In genomic region chr17:25985306-25986294, GRCm38 (mm10) we compare ENCODE assay signal across 7 mouse cellular contexts. TPM values are rescaled to one million over a fixed set of nuclear protein-coding genes. Genes with fewer than 3 reads are reported as not detected.
DNase-seq lines count a peak whose midpoint lies in the region; ATAC-seq lines count a peak whose summit lies in the region.

Capn15 (minus strand) TSS chr17:25985796.

- WGBS in embryonic facial prominence, embryonic 11.5 days: under 1% methylated on average over 91 of the region's 91 CpGs
- WGBS in limb, embryonic 10.5 days: under 1% methylated on average over 91 of the region's 91 CpGs
- under 1% methylated on average over 91 of the region's 91 CpGs for WGBS in midbrain, embryonic 13.5 days

- H3K36me3 ChIP-seq in embryonic facial prominence, embryonic 11.5 days (replicated peaks; ENCODE audit: control insufficient read depth, insufficient read depth, low read depth, low read length): peaks cover 12% of the 10 kb centered on the region
- peaks cover 41% of the 10 kb centered on the region for H3K36me3 ChIP-seq in limb, embryonic 10.5 days
- peaks cover 32% of the 10 kb centered on the region for H3K36me3 ChIP-seq in midbrain, embryonic 13.5 days

- DNase-seq in adrenal gland, postnatal 14 days: peak; percentile 96
- peak; percentile 99 for DNase-seq in embryonic facial prominence, embryonic 11.5 days (ENCODE audit: low spot score)
- DNase-seq in kidney, adult 11 months: peak; percentile 95
- peak; percentile 93 for DNase-seq in limb, embryonic 10.5 days (ENCODE audit: low spot score)
- DNase-seq in spleen, adult 12 weeks (ENCODE audit: low spot score): peak; percentile 82

- ATAC-seq in embryonic facial prominence, embryonic 11.5 days (replicated peaks; ENCODE audit: insufficient number of reproducible peaks, low FRiP score, low TSS enrichment, low read depth): peak; percentile 99
- peak; percentile 92 for ATAC-seq in granulocyte monocyte progenitor cell, adult 5-6 weeks (replicated peaks; ENCODE audit: poor library complexity, severe bottlenecking)
- peak; percentile 100 for ATAC-seq in midbrain, embryonic 13.5 days

- no peaks in the 10 kb centered on the region for H3K27me3 ChIP-seq in embryonic facial prominence, embryonic 11.5 days (ENCODE audit: control insufficient read depth, insufficient read depth, low read length)
- no peaks in the 10 kb centered on the region for H3K27me3 ChIP-seq in limb, embryonic 10.5 days (ENCODE audit: low read depth, poor library complexity, severe bottlenecking)
- no peaks in the 10 kb centered on the region for H3K27me3 ChIP-seq in midbrain, embryonic 13.5 days

- peak within 1 kb of the TSS; percentile 86 for H3K4me3 ChIP-seq in embryonic facial prominence, embryonic 11.5 days (ENCODE audit: low read depth, low read length)
- peak within 1 kb of the TSS; percentile 94 for H3K4me3 ChIP-seq in limb, embryonic 10.5 days
- peak within 1 kb of the TSS; percentile 91 for H3K4me3 ChIP-seq in midbrain, embryonic 13.5 days (replicated peaks)

- peak within 1 kb of the TSS; percentile 93 for H3K9ac ChIP-seq in embryonic facial prominence, embryonic 11.5 days (replicated peaks; ENCODE audit: low read length)
- H3K9ac ChIP-seq in midbrain, embryonic 13.5 days (replicated peaks): peak within 1 kb of the TSS; percentile 91

- H3K9me3 ChIP-seq in embryonic facial prominence, embryonic 11.5 days (replicated peaks; ENCODE audit: control insufficient read depth, low read length): no peaks in the 10 kb centered on the region
- H3K9me3 ChIP-seq in limb, embryonic 10.5 days (replicated peaks): no peaks in the 10 kb centered on the region
- H3K9me3 ChIP-seq in midbrain, embryonic 13.5 days: no peaks in the 10 kb centered on the region

- peak within 1 kb of the TSS; percentile 86 for H3K4me2 ChIP-seq in embryonic facial prominence, embryonic 11.5 days (ENCODE audit: low read depth, low read length)
- H3K4me2 ChIP-seq in midbrain, embryonic 13.5 days (replicated peaks): peak within 1 kb of the TSS; percentile 92

- peak within 1 kb of the TSS; percentile 84 for H3K27ac ChIP-seq in embryonic facial prominence, embryonic 11.5 days (replicated peaks; ENCODE audit: low read depth, low read length)
- H3K27ac ChIP-seq in limb, embryonic 10.5 days: peak within 1 kb of the TSS; percentile 94
- peak within 1 kb of the TSS; percentile 92 for H3K27ac ChIP-seq in midbrain, embryonic 13.5 days

- H3K4me1 ChIP-seq in embryonic facial prominence, embryonic 11.5 days (ENCODE audit: control insufficient read depth, insufficient read depth, low read length): no peaks in the 10 kb centered on the region; the same call in 1 of the 2 replicates
- peaks cover 25% of the 10 kb centered on the region for H3K4me1 ChIP-seq in limb, embryonic 10.5 days
- H3K4me1 ChIP-seq in midbrain, embryonic 13.5 days (replicated peaks): peaks cover 38% of the 10 kb centered on the region

RNA-seq across cellular contexts. Expression of gene Capn15, which starts in this region (rescaled TPM):
- total RNA-seq in adrenal gland, postnatal 14 days (2021): 18.8 and 23.8 TPM in 2 replicates
- polyA plus RNA-seq in embryonic facial prominence, embryonic 11.5 days (2014; fragmentation: Nextera tagmentation; extraction: Ambion mirVana): 17.4 and 20.2 TPM in 2 replicates
- total RNA-seq in granulocyte monocyte progenitor cell, adult 5-6 weeks (2014; fragmentation: Nextera tagmentation): 12.5 and 16.4 TPM in 2 replicates
- 3.2 and 5.3 TPM in 2 replicates for total RNA-seq in granulocyte monocyte progenitor cell, adult 5-6 weeks (2017)
- 38.7 and 38.9 TPM in 2 replicates for polyA plus RNA-seq in limb, embryonic 10.5 days (2016; fragmentation: Nextera tagmentation; extraction: Ambion mirVana)
- 19.1 and 21.1 TPM in 2 replicates for polyA plus RNA-seq in midbrain, embryonic 13.5 days (2015; fragmentation: Nextera tagmentation; extraction: Ambion mirVana)

Comparison
In these comparisons a context has a peak if more than half of its experiments do, and no peak if none do; other contexts are left out.
1. Peak in every context shown above with its lines: DNase-seq, ATAC-seq, H3K4me3 ChIP-seq and H3K27ac ChIP-seq.